Mouse (Mus musculus) hindbrain, embryonic 16.5 days (tissue): Measurements from ENCODE around the gene Naa35. TPM values are rescaled to one million over a fixed set of nuclear protein-coding genes. Genes with fewer than 3 reads are reported as not detected.
A peak's percentile ranks its signal among the peaks of the same experiment; 100 is the strongest.

Source experiments
- ATAC-seq: fragments of 200-750 bp; cut with Nextera tagmentation; 2 replicates; pipeline ENCODE4 v1.8.0; 2017; ENCODE audit warnings: moderate TSS enrichment, moderate library complexity
- H3K27ac ChIP-seq: fragments of 300-500 bp; sonication (generic); 2 replicates; pipeline ENCODE4 v1.5.1; 2014; ENCODE audit warnings: low read depth, mild to moderate bottlenecking, control low read depth, low read length, moderate library complexity
- H3K27me3 ChIP-seq: fragments of 300-500 bp; sonication (generic); replicated peaks from 2 replicates; pipeline ENCODE4 v1.6.1; 2014; ENCODE audit warnings: low read length; ENCODE audit not compliant: control insufficient read depth, insufficient read depth
- H3K36me3 ChIP-seq: fragments of 300-500 bp; sonication (generic); 2 replicates; pipeline ENCODE4 v1.6.1; 2014; ENCODE audit warnings: mild to moderate bottlenecking, low read length, moderate library complexity, mixed read lengths; ENCODE audit not compliant: control insufficient read depth, insufficient read depth
- H3K4me1 ChIP-seq: fragments of 300-500 bp; sonication (generic); 2 replicates; pipeline ENCODE4 v1.6.1; 2014; ENCODE audit warnings: low read depth, low read length; ENCODE audit not compliant: control insufficient read depth, insufficient read depth
- H3K4me2 ChIP-seq: fragments of 300-500 bp; sonication (generic); 2 replicates; pipeline ENCODE4 v1.6.1; 2014; ENCODE audit warnings: mild to moderate bottlenecking, low read length, control low read depth, moderate library complexity
- H3K4me3 ChIP-seq: fragments of 300-500 bp; sonication (generic); 2 replicates; pipeline ENCODE4 v1.5.1; 2014; ENCODE audit warnings: mild to moderate bottlenecking, low read length, control low read depth, moderate library complexity
- H3K9ac ChIP-seq: fragments of 300-500 bp; sonication (generic); 2 replicates; pipeline ENCODE4 v1.6.1; 2014; ENCODE audit warnings: low read depth, mild to moderate bottlenecking, control low read depth, low read length, moderate library complexity
- H3K9me3 ChIP-seq: fragments of 300-500 bp; sonication (generic); 2 replicates; pipeline ENCODE4 v1.6.1; 2014; ENCODE audit warnings: mild to moderate bottlenecking, low read length, moderate library complexity; ENCODE audit not compliant: control insufficient read depth
- WGBS: fragments of 180-500 bp; shearing (Covaris S2); extraction: QIAGEN DNeasy Blood & Tissue Kit; methylation state at CpG from one replicate; pipeline ENCODE4 v1.1.7; 2014; 5-methylcytosine and 5-hydroxymethylcytosine counted together
- polyA plus RNA-seq: library from polyadenylated mRNA; unstranded; fragments of >200 nt; fragmentation: Nextera tagmentation; extraction: Ambion mirVana; gene quantifications from 2 replicates; pipeline ENCODE4 v1.2.1, GENCODE M21; 2015

Gene Naa35
- polyA plus RNA-seq, 1 experiment from 2014 or later: 118 TPM

DNA sequence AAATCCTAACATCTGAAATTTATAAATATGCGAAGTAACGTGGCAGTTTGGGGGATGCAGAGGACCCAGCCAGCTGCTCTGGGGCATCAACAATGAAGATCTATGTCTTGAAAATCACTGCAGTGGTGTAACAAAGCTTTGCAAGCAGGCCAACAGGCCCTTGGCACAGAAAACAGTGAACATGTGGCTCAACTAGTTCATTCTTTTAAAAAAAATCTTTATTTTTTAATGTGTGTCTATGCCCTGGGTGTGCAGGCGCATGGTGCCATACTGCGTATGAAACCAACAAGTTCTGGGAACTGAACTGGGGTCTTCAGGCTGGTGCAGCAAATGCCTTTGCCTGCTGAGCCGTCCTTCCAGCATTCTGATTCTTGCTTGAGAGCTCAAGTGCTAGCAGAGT is 32.8 kb upstream of the Naa35 start:
- 86% methylated on average over 5 of the region's 5 CpGs for WGBS
- peaks cover 12% of the 10 kb centered on the region for H3K4me1 ChIP-seq
- no peak for ATAC-seq

DNA sequence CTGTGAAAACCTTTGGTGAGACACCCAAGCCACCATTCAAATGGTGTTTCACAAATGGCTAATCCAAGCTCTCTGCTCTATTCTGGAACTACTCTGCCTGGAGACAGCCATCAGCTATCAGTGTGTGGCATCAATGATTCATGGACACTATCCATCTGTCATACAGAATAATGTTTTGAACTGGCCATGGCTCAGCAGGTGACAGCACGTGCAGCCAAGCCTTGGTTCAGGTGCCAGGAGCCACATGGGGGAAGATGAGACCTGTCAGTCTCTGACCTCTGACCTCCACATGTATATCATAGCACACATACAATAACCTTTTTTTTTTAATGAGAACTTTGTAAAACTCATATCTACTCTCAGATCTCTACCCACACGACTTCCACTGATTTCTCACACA is 32.3 kb upstream of the Naa35 start:
- H3K9ac ChIP-seq: no peak overlapping the region
- no peak for ATAC-seq
- no peaks in the 10 kb centered on the region for H3K36me3 ChIP-seq
- H3K4me2 ChIP-seq: no peak overlapping the region
- H3K4me1 ChIP-seq: peaks cover 12% of the 10 kb centered on the region
- H3K9me3 ChIP-seq: no peaks in the 10 kb centered on the region
- WGBS: 64% methylated on average over 2 of the region's 2 CpGs
- H3K27me3 ChIP-seq: no peaks in the 10 kb centered on the region
- no peak overlapping the region for H3K27ac ChIP-seq
- H3K4me3 ChIP-seq: no peak overlapping the region

More for the DNA sequence above, 32.8 kb upstream of the Naa35 start:
- Histone ChIP-seq H3K4me3 (no peak overlapping the region), H3K9ac (no peak overlapping the region), H3K27me3 (no peaks in the 10 kb centered on the region), H3K9me3 (no peaks in the 10 kb centered on the region), H3K36me3 (no peaks in the 10 kb centered on the region), H3K4me2 (no peak overlapping the region), H3K27ac (no peak overlapping the region)

DNA sequence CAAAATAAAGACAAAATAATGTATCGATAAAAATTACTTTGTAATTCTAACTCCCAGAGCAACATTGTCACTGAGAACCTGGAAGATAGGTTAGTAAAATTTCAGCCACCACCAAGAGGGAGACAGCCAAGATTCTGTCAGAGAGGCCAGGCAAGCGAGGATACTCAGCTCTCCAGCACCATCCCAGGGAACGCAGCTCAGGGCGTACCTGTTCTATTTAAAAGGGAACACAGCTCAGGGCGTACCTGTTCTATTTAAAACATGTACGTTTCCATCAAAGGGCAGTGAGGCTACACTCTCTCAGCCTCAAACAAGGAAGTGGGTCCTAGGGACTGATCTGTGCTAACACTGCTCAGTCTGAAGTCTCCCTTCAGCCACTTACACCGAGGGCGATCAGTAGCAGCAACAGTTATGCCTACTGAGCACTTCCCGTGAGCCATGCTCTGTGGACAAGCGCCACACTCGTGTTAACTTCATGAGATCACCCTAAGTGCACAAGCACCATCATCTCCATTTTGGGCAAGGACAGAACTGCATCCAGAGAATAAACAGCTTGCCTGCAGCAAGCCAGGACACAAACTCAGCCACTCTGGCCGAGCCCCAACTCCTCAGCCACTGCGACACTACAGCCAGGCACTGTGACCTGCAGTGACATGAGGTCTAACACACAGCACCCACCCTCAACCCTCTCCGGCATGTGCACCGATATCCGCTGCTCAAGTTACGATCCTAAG is 30.1 kb upstream of the Naa35 start:
- peak overlapping the region; percentile 82 for H3K4me3 ChIP-seq
- peak overlapping the region; percentile 41 for H3K9ac ChIP-seq
- 72% methylated on average over 17 of the region's 17 CpGs for WGBS
- no peaks in the 10 kb centered on the region for H3K36me3 ChIP-seq
- peaks cover 14% of the 10 kb centered on the region for H3K4me1 ChIP-seq
- H3K27ac ChIP-seq: no peak overlapping the region
- peak overlapping the region; percentile 80 for H3K4me2 ChIP-seq
- ATAC-seq: no peak
- no peaks in the 10 kb centered on the region for H3K27me3 ChIP-seq
- no peaks in the 10 kb centered on the region for H3K9me3 ChIP-seq

DNA sequence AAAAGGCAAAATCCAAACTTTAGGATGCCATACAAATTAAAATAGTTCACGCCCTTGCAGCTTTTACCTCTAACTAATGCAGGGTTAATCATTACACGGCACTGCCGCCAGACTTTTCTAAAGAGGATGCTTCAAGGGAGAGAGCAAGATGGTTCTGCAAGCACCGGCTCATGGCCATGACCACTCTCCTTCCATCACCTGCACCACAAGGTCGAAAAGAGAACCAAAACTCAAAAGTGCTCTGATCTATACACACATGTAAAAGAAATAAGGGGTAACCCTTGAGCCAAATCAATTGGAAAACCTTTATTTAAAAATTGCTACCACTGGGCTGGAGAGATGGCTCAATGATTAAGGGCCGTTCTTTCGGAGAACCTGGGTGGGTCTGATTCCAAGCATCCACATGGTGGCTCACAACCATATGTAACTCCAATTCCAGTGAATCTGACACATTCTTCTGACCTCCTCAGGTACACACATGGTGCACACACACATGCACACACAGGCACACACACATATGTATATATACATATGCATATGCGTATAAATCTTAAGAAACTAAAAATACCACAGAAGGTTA is 29.4 kb upstream of the Naa35 start:
- 65% methylated on average over 8 of the region's 8 CpGs for WGBS
- H3K36me3 ChIP-seq: no peaks in the 10 kb centered on the region
- no peaks in the 10 kb centered on the region for H3K9me3 ChIP-seq
- peak overlapping the region; percentile 82 for H3K4me3 ChIP-seq
- no peak for ATAC-seq
- H3K9ac ChIP-seq: peak overlapping the region; percentile 41; the same call in 1 of the 2 replicates
- peaks cover 14% of the 10 kb centered on the region for H3K4me1 ChIP-seq
- H3K4me2 ChIP-seq: peak overlapping the region; percentile 80
- no peaks in the 10 kb centered on the region for H3K27me3 ChIP-seq
- H3K27ac ChIP-seq: no peak overlapping the region

DNA sequence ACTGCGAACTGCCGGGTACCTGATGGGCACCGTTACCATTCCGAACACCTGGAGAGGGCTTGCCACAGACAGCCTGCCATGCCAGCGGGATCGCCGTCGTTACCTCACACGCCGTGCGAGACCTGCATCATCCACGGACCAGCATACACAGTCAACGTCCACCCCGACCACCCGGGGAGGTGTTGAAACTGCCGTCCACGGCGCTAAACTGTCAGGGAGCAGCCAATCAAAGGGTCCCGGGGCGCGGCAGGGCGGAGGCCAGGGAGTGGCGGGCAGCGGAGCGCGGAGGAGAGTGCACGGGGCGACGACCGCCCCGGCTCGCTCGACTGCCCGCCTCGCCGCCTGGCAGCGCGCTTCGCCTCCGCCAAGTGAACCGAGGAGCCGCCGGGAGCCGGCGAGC is 28.4 kb upstream of the Naa35 start:
- H3K27ac ChIP-seq: peak overlapping the region; percentile 84
- under 1% methylated on average over 24 of the region's 45 CpGs for WGBS
- peak; percentile 65 for ATAC-seq

DNA sequence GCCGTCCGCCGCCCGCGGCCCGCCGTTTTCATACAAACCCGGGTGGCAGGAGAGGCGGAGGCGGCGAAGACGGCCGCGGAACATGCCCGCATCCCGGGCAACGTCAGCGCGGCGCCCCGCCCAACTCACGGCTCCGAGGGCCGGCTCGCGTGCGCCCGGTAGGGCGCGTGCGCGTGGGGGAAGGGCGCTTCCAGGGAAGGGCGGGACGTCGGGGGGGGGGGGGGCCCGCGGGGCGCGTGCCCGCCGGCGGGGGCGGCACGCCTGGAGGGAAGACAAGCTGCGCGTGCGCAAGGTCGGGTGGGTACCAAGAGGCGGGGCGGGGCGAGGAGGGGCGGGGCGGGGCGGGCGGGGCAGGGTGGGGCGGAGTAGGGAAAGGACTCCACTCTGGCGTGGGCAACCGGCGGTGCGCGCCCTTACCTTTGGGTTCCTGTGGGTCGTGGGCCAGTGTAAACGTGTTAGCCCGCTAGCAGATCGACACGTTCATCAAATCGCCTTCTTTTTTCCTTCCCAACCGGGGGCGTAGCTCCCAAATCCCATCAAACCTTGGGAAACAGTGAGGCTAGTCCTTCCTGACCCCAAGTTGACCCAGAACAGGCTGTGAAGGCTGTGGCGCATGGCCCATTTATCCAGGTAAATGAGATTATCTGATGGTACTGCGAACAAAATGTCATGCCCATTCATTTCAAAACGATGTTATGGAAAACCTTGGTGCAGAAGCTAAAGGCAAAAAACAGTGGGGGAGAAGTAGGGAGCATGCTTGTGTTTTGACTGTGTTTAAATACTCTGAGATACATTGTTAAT is 27.7 kb upstream of the Naa35 start:
- H3K4me2 ChIP-seq: peak overlapping the region; percentile 80
- peak; percentile 92 for ATAC-seq
- H3K36me3 ChIP-seq: no peaks in the 10 kb centered on the region
- H3K27ac ChIP-seq: peak overlapping the region; percentile 84
- no peaks in the 10 kb centered on the region for H3K9me3 ChIP-seq
- under 1% methylated on average over 40 of the region's 73 CpGs for WGBS
- no peaks in the 10 kb centered on the region for H3K27me3 ChIP-seq
- H3K9ac ChIP-seq: peak overlapping the region; percentile 89
- peak overlapping the region; percentile 82 for H3K4me3 ChIP-seq
- peaks cover 14% of the 10 kb centered on the region for H3K4me1 ChIP-seq

More for the DNA sequence above, 28.4 kb upstream of the Naa35 start:
- Histone ChIP-seq H3K9me3 (no peaks in the 10 kb centered on the region), H3K4me3 (peak overlapping the region; percentile 82), H3K36me3 (no peaks in the 10 kb centered on the region), H3K9ac (peak overlapping the region; percentile 89), H3K4me2 (peak overlapping the region; percentile 80), H3K4me1 (peaks cover 14% of the 10 kb centered on the region), H3K27me3 (no peaks in the 10 kb centered on the region)

DNA sequence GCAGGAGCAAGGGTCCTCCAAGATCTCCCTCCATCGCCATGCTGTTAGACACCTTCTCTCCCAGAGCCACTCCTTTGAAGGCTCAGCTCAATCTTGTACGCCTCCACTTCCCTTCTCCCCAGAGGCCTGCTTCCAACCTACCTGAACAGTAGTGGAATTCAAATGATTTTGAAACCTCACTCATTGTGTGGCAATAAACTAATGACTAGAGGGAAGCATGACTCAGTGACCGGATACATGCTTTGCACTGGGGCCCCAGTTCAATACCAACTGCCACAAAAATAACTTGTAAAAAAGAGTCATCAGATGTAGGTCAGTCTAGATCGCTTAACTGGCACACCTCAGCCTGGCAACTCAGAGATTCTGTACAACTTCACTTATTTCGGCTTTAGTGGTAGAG is 26.3 kb upstream of the Naa35 start:
- H3K27me3 ChIP-seq: no peaks in the 10 kb centered on the region
- no peak overlapping the region for H3K27ac ChIP-seq
- peaks cover 14% of the 10 kb centered on the region for H3K4me1 ChIP-seq
- no peaks in the 10 kb centered on the region for H3K36me3 ChIP-seq
- no peak for ATAC-seq
- WGBS: 85% methylated on average over 5 of the region's 5 CpGs
- H3K4me2 ChIP-seq: peak overlapping the region; percentile 26; the same call in 1 of the 2 replicates
- no peaks in the 10 kb centered on the region for H3K9me3 ChIP-seq
- H3K4me3 ChIP-seq: no peak overlapping the region
- H3K9ac ChIP-seq: no peak overlapping the region

DNA sequence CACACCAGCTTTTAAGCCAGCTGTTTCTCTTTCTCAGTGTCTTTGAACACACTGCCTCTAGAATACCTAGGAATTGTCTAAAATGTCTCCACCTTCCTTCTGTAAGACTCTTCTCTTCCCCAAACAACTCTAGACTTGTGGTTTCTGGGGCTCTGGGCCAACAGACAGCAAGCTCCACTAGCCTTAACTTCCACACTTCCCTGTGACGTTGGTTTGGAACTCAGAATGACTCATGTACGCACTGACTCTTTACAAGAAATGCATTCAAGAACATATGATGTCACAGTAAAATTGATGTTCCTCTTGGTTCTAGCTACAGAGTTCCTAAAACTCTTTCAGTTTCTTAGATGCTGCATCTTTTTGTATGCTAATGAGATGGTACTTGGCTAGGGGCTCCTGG is 22.6 kb upstream of the Naa35 start:
- no peaks in the 10 kb centered on the region for H3K9me3 ChIP-seq
- H3K9ac ChIP-seq: no peak overlapping the region
- H3K4me2 ChIP-seq: no peak overlapping the region
- 79% methylated on average over 2 of the region's 2 CpGs for WGBS
- H3K4me3 ChIP-seq: no peak overlapping the region
- H3K27me3 ChIP-seq: no peaks in the 10 kb centered on the region
- H3K27ac ChIP-seq: no peak overlapping the region
- H3K36me3 ChIP-seq: no peaks in the 10 kb centered on the region
- H3K4me1 ChIP-seq: peaks cover 2% of the 10 kb centered on the region; the same call in 1 of the 2 replicates
- no peak for ATAC-seq

DNA sequence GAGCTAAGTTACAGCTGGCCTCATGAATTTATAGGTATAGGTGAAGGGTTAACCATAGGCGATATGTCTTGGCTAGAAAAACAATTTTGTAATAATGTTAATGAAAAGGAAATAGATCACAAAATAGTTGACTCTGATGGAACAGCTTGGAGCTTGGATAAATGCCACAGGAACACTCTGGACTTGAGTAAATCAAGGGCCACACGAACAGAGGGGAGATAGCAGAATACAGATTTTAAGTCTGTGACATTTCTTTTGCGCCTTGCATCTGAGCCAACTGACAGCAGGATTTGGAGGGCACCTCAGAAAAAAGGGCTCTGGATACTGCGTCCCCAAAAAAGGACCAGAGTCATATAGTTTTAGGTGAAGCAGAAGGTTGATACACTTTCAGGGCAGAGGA is 20.6 kb upstream of the Naa35 start:
- WGBS: 89% methylated on average over 4 of the region's 4 CpGs
- ATAC-seq: no peak
- Histone ChIP-seq H3K27ac (no peak overlapping the region), H3K4me2 (no peak overlapping the region), H3K27me3 (no peaks in the 10 kb centered on the region), H3K9me3 (no peaks in the 10 kb centered on the region), H3K4me3 (no peak overlapping the region), H3K4me1 (no peaks in the 10 kb centered on the region), H3K9ac (no peak overlapping the region), H3K36me3 (no peaks in the 10 kb centered on the region)
